Mouse (Mus musculus) myocyte (in vitro differentiated cells): ENCODE data around the gene Eps8l1. TPM values are rescaled to one million over a fixed set of nuclear protein-coding genes. Genes with fewer than 3 reads are reported as not detected.

ENCODE experiments used
- H3K27me3 ChIP-seq: one replicate; pipeline ENCODE4 v1.6.1; 2011; ENCODE audit not compliant: control insufficient read depth, insufficient read depth, insufficient read length
- H3K36me3 ChIP-seq: one replicate; pipeline ENCODE4 v1.6.1; 2011; ENCODE audit not compliant: control insufficient read depth, insufficient read depth
- H3K4me2 ChIP-seq: one replicate; pipeline ENCODE4 v1.6.1; 2011; ENCODE audit warnings: low read depth, control low read depth
- H3K4me3 ChIP-seq: one replicate; pipeline ENCODE4 v1.5.1; 2011; ENCODE audit warnings: mild to moderate bottlenecking, control low read depth, moderate library complexity
- H3K79me2 ChIP-seq: one replicate; pipeline ENCODE4 v1.6.1; 2011; ENCODE audit not compliant: control insufficient read depth, insufficient read depth
- H3ac ChIP-seq: one replicate; pipeline ENCODE4 v1.6.1; 2011; ENCODE audit not compliant: control insufficient read depth, insufficient read length
- CEBPB ChIP-seq: IDR thresholded peaks from 2 replicates; pipeline ENCODE4 v1.6.1; 2011; ENCODE audit warnings: mild to moderate bottlenecking, moderate library complexity; ENCODE audit not compliant: poor library complexity, insufficient read depth, severe bottlenecking
- E2F4 ChIP-seq: IDR thresholded peaks from one replicate; pipeline ENCODE4 v1.6.1; 2011; ENCODE audit warnings: mild to moderate bottlenecking, control low read depth, moderate library complexity; ENCODE audit not compliant: insufficient read depth
- MAX ChIP-seq: IDR thresholded peaks from one replicate; pipeline ENCODE4 v1.6.1; 2011; ENCODE audit warnings: low read depth, mild to moderate bottlenecking, control low read depth
- MYOD1 ChIP-seq, 3 experiments: IDR thresholded peaks; one replicate each; pipeline ENCODE4 v1.6.1; 2011; ENCODE audit warnings: control low read depth in 2 of 3, low read depth in 2 of 3, mild to moderate bottlenecking in 2 of 3, moderate library complexity in 1 of 3; ENCODE audit not compliant: insufficient read length in 2 of 3, control insufficient read depth in 1 of 3
- MYOG ChIP-seq, 3 experiments: IDR thresholded peaks; one replicate each; pipeline ENCODE4 v1.6.1; 2011; ENCODE audit warnings: control low read depth in 2 of 3, low read depth in 2 of 3, mild to moderate bottlenecking in 2 of 3; ENCODE audit not compliant: insufficient read length in 2 of 3, control insufficient read depth in 1 of 3, insufficient read depth in 1 of 3
- POLR2A ChIP-seq: IDR thresholded peaks from one replicate; pipeline ENCODE4 v1.6.1; 2011; ENCODE audit warnings: low read depth, mild to moderate bottlenecking, control low read depth, moderate library complexity; ENCODE audit not compliant: insufficient read length
- POLR2AphosphoS2 ChIP-seq: IDR thresholded peaks from one replicate; pipeline ENCODE4 v1.6.1; 2011; ENCODE audit warnings: low read depth, control low read depth; ENCODE audit not compliant: insufficient read length
- REST ChIP-seq: IDR thresholded peaks from one replicate; pipeline ENCODE4 v1.6.1; 2011; ENCODE audit warnings: mild to moderate bottlenecking, control low read depth, moderate library complexity; ENCODE audit not compliant: insufficient read depth, insufficient read length
- SRF ChIP-seq: IDR thresholded peaks from one replicate; pipeline ENCODE4 v1.6.1; 2011; ENCODE audit warnings: low read depth; ENCODE audit not compliant: control insufficient read depth, insufficient read length
- TCF12 ChIP-seq: IDR thresholded peaks from one replicate; pipeline ENCODE4 v1.6.1; 2011; ENCODE audit warnings: mild to moderate bottlenecking, control low read depth; ENCODE audit not compliant: poor library complexity, insufficient read depth, severe bottlenecking
- TCF3 ChIP-seq: IDR thresholded peaks from one replicate; pipeline ENCODE4 v1.6.1; 2011; ENCODE audit warnings: low read depth, control low read depth; ENCODE audit not compliant: insufficient read length
- USF1 ChIP-seq: IDR thresholded peaks from one replicate; pipeline ENCODE4 v1.6.1; 2011; ENCODE audit warnings: low read depth, mild to moderate bottlenecking, control low read depth, moderate library complexity
- polyA plus RNA-seq: library from polyadenylated mRNA; unstranded; fragments of >200 nt; fragmentation: generic; extraction: Trizol; gene quantifications from one replicate; pipeline ENCODE4 v1.2.1, GENCODE M21; 2012; ENCODE audit warnings: missing spikeins

Eps8l1 gene
- polyA plus RNA-seq, 1 experiment: 0.12 TPM

- Histone ChIP-seq H3K4me3 (no peak overlapping the region), H3K79me2 (no peaks in the 10 kb centered on the region)
Observed at GRCm38 (mm10) chr7:4527302-4527689, 66.8 kb downstream of the Eps8l1 start.

More at GRCm38 (mm10) chr7:4527302-4527689, 66.8 kb downstream of the Eps8l1 start:
- Histone ChIP-seq H3ac (no peak overlapping the region), H3K27me3 (no peaks in the 10 kb centered on the region), H3K4me2 (no peak overlapping the region), H3K36me3 (no peaks in the 10 kb centered on the region)
- TF ChIP-seq TCF3 (no peak), MYOD1 (IDR thresholded peaks at IDR 0.05; ENCODE audit: control insufficient read depth in 1 of 3, insufficient read length in 2 of 3, low read depth in 2 of 3) (no peak), E2F4 (no peak), REST (no peak), POLR2A (no peak), MYOG (IDR thresholded peaks at IDR 0.05; ENCODE audit: control insufficient read depth in 1 of 3, insufficient read depth in 1 of 3, insufficient read length in 2 of 3, low read depth in 2 of 3) (no peak), POLR2AphosphoS2 (no peak), SRF (no peak), USF1 (no peak), TCF12 (no peak), CEBPB (no peak), MAX (no peak)

Other genes with a start within 250 kb of the Eps8l1 start
- gene Lilra5, start 222.9 kb upstream of the Eps8l1 start, polyA plus RNA-seq: not detected
- not detected for gene Ncr1, start 123.0 kb upstream of the Eps8l1 start, polyA plus RNA-seq
- gene Gp6, start 62.9 kb upstream of the Eps8l1 start, polyA plus RNA-seq: not detected
- 16.4 TPM for gene Rdh13, start 15.0 kb upstream of the Eps8l1 start, polyA plus RNA-seq
- gene Ppp1r12c, start 41.0 kb downstream of the Eps8l1 start, polyA plus RNA-seq: 39.0 TPM
- gene Tnnt1, start 55.7 kb downstream of the Eps8l1 start, polyA plus RNA-seq: 1,403 TPM
- 13.3 TPM for gene Tnni3, start 63.6 kb downstream of the Eps8l1 start, polyA plus RNA-seq
- 2.2 TPM for gene Dnaaf3, start 71.8 kb downstream of the Eps8l1 start, polyA plus RNA-seq
- gene Syt5, start 86.9 kb downstream of the Eps8l1 start, polyA plus RNA-seq: 0.22 TPM
- gene Ptprh, start 143.4 kb downstream of the Eps8l1 start, polyA plus RNA-seq: not detected
- gene Tmem86b, start 170.7 kb downstream of the Eps8l1 start, polyA plus RNA-seq: 2.2 TPM
- gene Ppp6r1, start 198.3 kb downstream of the Eps8l1 start, polyA plus RNA-seq: 46.1 TPM
- 67.5 TPM for gene Hspbp1, start 224.4 kb downstream of the Eps8l1 start, polyA plus RNA-seq
- 7.0 TPM for gene Brsk1, start 229.9 kb downstream of the Eps8l1 start, polyA plus RNA-seq